Mouse (Mus musculus): ENCODE data around the gene Wnt7a.

Gene Wnt7a

DNA sequence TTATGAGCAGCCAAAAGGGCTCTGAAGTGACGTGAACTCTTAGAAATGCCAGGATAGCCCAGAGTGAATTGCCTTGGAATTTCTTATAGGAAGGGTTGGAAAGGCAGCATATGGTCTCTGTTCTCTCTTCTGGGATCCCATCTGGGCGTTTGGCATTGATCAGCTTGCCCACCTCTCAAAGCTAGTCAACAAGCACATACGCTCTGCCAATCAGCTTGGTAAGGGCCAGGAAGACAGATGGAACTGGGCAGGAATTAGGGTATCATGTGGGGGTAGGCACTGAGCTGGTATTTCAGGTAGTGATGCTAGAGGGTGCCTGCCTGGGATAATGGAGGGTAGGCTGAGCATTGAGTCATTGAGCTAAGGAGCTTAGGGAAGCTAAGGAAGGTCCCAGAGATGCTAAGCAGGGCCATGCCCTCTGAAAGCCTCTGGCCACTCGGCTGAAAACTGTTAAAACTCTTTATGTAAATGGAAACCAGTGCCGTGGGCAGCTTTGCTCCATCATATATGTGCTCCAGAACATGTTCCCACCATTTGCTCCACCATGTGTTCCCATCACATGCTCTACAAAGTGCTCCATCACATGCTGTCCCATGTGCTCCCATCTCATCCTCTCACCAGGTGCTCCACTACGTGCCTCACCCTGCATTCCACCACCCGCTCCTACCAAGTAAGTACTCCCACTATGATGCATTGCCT lies 51.3 kb downstream of the Wnt7a start:
- ChIA-PET CTCF (no interaction called here), POLR2A (interaction anchor here in 1 of 4 experiments (1.0 kb wide), 1 partner anchor 10 kb away, joined by 3 read pairs; no protein-coding TSS in a partner anchor)

- CTCF ChIA-PET = no interaction called here
- POLR2A ChIA-PET = interaction anchor here in 1 of 4 experiments (0.6 to 1.0 kb wide), 2 partner anchors 9 to 15 kb away, joined by 3 to 4 read pairs; no protein-coding TSS in a partner anchor
These were observed 52.1 kb downstream of the Wnt7a start for GRCm38 (mm10) chr6:91358866-91359656.

DNA sequence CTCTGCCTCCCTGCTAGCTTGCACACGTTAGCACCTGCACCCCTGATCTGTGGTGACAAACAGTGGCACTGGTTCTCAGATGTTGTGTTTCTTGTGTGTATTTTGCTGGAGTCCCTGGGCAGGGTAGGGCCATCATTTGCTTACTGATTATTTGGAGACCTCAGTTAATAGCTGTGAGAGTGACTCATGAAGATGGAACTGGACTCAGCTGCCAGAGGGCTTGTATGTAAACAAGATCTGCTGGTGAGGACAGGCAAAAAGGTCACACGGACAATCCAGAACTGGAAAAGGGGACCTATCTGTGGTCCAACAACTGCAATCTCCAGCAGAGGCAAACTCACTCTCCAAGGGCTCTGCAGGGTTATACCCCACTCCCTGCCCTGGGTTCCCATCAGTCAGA lies 52.8 kb downstream of the Wnt7a start:
- ChIA-PET POLR2A (no interaction called here), CTCF (no interaction called here)

DNA sequence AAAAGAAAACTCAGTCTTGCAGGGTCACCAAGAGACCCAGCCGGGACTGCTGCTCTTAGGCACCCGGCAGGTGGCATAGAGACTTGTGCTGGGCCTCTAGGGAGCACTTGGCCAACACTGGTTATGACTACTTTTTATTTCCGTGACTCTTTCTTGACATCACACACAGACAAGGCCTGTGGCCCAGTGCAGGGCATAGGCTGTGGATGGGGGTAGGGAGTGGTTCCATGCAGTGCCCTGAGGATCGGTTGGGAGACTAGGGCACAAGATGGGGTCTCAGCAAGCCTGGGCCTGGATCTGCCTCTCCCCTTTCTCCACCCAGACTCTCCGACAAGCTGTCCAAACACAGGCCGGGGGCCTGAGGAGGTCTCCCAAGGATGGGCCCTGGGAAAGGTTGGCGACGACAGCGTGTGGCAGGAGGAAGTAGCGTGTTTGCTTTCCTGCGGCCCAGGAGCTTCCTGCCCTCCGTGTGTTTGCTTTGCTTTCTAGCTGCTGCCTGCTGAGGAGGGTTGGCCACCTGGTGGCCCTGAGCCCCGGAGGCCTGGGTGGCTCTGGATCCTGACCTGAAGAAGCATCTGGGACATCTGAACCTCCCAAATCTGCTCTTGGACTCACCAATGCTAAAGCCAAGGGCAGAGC lies 53.8 kb downstream of the Wnt7a start:
- ChIA-PET POLR2A (interaction anchor here in 1 of 4 experiments (0.7 kb wide), 1 partner anchor 13 kb away, joined by 3 read pairs; no protein-coding TSS in a partner anchor), CTCF (interaction anchor here in 2 of 4 experiments (0.5 to 0.7 kb wide), 2 partner anchors 72 to 382 kb away, joined by 3 read pairs; no protein-coding TSS in a partner anchor)

DNA sequence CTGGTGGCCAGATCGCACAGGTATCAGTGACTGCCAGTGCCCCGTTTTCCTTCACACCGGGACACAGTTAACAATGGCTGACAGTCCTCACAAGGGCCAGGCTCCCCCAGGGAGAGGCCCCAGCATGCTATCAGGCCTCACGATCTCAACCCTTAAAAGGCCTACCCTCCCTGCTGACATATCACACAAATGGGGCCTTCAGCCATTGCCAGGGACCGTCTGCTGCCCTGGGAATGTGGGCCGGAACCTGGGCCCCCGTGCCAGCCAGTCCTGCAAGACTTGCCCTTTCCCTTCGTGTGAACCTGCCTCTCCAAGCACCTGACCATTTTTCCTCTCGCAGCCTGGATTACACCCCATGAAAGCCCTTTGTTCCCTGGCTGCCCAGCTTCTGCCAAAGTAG lies 61.5 kb downstream of the Wnt7a start:
- CTCF ChIA-PET = no interaction called here

DNA sequence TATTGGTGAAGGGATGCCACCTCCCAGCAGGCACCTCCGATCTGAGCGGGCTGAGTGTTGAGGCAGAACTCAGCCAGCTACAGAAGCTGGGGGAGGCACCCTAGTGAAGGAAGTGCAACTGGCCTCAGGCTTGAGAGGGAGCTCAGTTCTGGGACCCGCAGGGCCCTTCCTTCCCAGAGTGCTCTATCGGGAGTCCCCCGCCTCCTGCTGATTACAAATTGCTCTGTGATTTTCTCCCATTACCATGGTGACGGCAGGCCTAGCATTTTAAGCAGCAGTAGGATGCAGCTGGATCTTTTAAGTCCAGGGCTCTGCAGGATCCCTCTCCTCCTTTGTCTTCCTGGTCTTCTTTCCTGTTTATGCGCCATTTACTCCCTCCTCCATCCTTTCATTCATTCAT lies 63.4 kb downstream of the Wnt7a start:
- CTCF ChIA-PET = interaction anchor here in 3 of 4 experiments (0.5 to 1.1 kb wide), 3 partner anchors 63 to 191 kb away, joined by 3 to 4 read pairs (median 3); no protein-coding TSS in a partner anchor
- POLR2A ChIA-PET = interaction anchor here in 2 of 4 experiments (0.9 to 1.0 kb wide), 2 partner anchors 9 to 12 kb away, joined by 3 read pairs; no protein-coding TSS in a partner anchor

More for the DNA sequence above, 61.5 kb downstream of the Wnt7a start:
- POLR2A ChIA-PET = interaction anchor here in 1 of 4 experiments (1.0 kb wide), 1 partner anchor 10 kb away, joined by 3 read pairs; no protein-coding TSS in a partner anchor

GRCm38 (mm10) chr6:91346906-91347156 lies 64.3 kb downstream of the Wnt7a start:
- CTCF ChIA-PET = interaction anchor here in 3 of 4 experiments (0.7 to 0.8 kb wide), 5 partner anchors 14 to 358 kb away, joined by 3 to 13 read pairs (median 4); partner anchors contain the start of gene Wnt7a (in 1 of the 3)
- POLR2A ChIA-PET = interaction anchor here in 1 of 4 experiments (0.7 kb wide), 1 partner anchor 262 kb away, joined by 6 read pairs; no protein-coding TSS in a partner anchor

DNA sequence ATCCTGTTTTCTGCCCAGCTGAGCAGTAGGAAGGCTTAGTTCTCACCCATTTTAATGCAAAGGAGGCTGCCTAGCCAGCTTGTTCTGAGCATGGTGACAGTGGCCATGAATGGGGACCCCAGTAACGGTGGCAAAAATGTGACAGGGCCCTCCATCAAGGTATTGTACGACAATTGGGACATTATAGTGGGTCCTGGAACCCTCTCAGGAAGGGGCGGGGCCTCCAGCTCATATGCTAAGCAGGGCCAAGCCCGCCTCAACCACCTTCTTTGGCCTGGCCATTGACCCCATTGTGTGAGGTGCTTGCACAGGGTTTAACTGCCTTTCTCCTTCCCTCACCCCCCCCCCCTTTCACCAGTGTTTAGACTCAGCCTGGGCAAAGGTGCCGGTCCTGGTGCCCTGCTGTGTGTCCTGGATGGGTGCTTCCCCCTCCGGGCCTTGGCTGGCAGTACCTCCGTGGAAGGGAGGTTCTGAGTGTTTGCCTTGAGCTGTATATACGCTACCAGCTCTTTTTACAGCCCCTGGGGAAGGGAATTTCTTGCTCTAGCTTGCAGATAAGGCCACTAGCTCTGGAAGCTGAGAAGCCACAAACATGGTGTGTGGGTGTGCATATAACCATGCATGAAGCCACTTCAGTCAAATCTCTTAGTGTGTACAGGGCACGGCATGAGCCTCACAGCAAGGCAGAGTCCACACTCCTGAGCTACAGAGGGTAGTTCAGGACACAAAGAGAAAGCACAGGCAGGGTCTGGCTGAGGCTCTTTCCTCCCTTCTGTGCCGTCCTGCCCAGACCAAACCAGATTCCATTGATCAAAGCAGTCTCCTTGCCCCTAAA lies 64.9 kb downstream of the Wnt7a start:
- POLR2A ChIA-PET = interaction anchor here in 2 of 4 experiments (0.7 to 1.8 kb wide), 5 partner anchors 24 to 262 kb away, joined by 3 to 6 read pairs (median 4); no protein-coding TSS in a partner anchor
- CTCF ChIA-PET = interaction anchor here in 3 of 4 experiments (0.6 to 1.1 kb wide), 9 partner anchors 14 to 357 kb away, joined by 3 to 13 read pairs (median 6); partner anchors contain the start of gene Wnt7a (in 1 of the 3)

- CTCF ChIA-PET = interaction anchor here in 1 of 4 experiments (1.2 kb wide), 1 partner anchor 64 kb away, joined by 4 read pairs; no protein-coding TSS in a partner anchor
- POLR2A ChIA-PET = interaction anchor here in 2 of 4 experiments (0.6 to 1.8 kb wide), 3 partner anchors 19 to 697 kb away, joined by 3 read pairs; no protein-coding TSS in a partner anchor
These were observed 66.1 kb downstream of the Wnt7a start for GRCm38 (mm10) chr6:91345091-91345490.

DNA sequence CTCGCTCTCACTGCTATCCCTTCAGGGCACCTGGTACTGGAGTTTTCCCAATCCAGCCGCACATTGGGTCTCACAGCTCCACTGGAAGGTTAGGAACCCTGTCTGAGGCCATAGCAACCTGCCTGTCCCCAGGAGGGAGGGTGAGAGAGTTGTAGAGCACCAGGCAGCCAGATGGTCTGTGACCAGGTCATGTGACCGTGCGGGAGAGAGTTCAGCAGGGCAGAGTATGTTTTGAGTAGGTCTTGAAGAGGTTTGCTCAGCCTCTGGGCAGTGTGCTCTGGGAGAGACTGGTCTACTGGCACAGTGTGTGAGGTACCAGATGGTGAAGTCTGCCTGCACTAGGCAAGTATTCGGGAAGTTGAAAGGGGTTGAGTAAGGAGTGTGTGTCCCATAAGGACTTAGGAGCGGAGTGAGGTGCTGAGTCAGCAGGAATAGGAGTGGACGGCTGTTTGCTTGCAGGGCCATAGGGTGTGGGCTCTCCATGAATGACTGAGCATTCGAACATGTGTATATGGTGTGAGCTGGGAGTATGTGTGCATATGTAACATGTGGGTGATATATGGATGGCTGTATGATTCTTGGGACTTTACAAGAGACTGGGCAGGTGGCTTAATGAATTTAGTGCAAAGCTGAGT lies 71.4 kb downstream of the Wnt7a start:
- CTCF ChIA-PET = no interaction called here
- POLR2A ChIA-PET = no interaction called here

GRCm38 (mm10) chr6:91335470-91335869 lies 75.7 kb downstream of the Wnt7a start:
- ChIA-PET CTCF (interaction anchor here in 2 of 4 experiments (0.6 to 0.9 kb wide), 2 partner anchors 13 to 211 kb away, joined by 3 to 16 read pairs; no protein-coding TSS in a partner anchor), POLR2A (interaction anchor here in 1 of 4 experiments (0.6 to 0.9 kb wide), 2 partner anchors 12 to 44 kb away, joined by 3 read pairs; no protein-coding TSS in a partner anchor)

DNA sequence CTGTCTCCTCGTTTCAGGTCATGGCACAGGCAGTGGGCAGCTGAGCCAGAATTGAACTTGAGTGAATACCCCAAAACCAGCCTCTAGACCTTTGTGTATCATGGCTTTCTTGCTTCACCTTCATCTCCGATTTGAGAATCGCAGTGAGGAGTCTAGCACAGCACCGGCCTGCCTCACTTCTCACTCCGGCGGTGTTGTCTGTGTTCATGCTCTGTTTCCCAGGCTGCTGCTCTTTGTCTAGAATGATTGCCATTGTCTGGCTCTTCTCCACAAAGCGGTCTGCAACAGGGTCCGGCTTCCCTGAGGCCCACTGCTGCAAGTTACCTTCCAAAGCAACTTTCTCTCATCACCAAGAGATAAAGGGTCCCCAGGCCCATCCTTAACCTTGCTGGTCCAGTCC lies 79.3 kb downstream of the Wnt7a start:
- CTCF ChIA-PET = no interaction called here

GRCm38 (mm10) chr6:91325556-91325955 lies 85.6 kb downstream of the Wnt7a start:
- CTCF ChIA-PET = interaction anchor here in 3 of 4 experiments (0.6 to 1.4 kb wide), 5 partner anchors 39 to 160 kb away, joined by 3 to 8 read pairs (median 4); partner anchors contain the start of gene Wnt7a (in 1 of the 3)
- POLR2A ChIA-PET = interaction anchor here in 1 of 4 experiments (0.9 kb wide), 1 partner anchor 8 kb away, joined by 3 read pairs; no protein-coding TSS in a partner anchor

More for the DNA sequence above, 79.3 kb downstream of the Wnt7a start:
- POLR2A ChIA-PET = interaction anchor here in 1 of 4 experiments (0.6 kb wide), 1 partner anchor 208 kb away, joined by 4 read pairs; no protein-coding TSS in a partner anchor

- ChIA-PET CTCF (interaction anchor here in 2 of 4 experiments (0.7 to 1.4 kb wide), 4 partner anchors 38 to 159 kb away, joined by 3 to 4 read pairs (median 4); partner anchors contain the start of gene Wnt7a (in 1 of the 2)), POLR2A (interaction anchor here in 2 of 4 experiments (0.9 to 1.1 kb wide), 3 partner anchors 9 to 40 kb away, joined by 3 to 4 read pairs (median 3); no protein-coding TSS in a partner anchor)
These were observed 86.4 kb downstream of the Wnt7a start for GRCm38 (mm10) chr6:91324752-91325151.

GRCm38 (mm10) chr6:91322001-91322772 lies 89.0 kb downstream of the Wnt7a start:
- ChIA-PET POLR2A (interaction anchor here in 2 of 4 experiments (0.5 to 1.1 kb wide), 2 partner anchors 10 to 203 kb away, joined by 3 to 4 read pairs; no protein-coding TSS in a partner anchor), CTCF (interaction anchor here in 3 of 4 experiments (0.6 to 1.1 kb wide), 3 partner anchors 14 to 385 kb away, joined by 3 to 4 read pairs (median 3); no protein-coding TSS in a partner anchor)
